Mouse (Mus musculus): ENCODE data around the gene Serpina1a.
"Not testable (repeated sequence)": the region's sequence is repeated elsewhere in the genome, so short reads cannot be mapped to it uniquely, and the experiment has no call there.

The Serpina1a gene

DNA sequence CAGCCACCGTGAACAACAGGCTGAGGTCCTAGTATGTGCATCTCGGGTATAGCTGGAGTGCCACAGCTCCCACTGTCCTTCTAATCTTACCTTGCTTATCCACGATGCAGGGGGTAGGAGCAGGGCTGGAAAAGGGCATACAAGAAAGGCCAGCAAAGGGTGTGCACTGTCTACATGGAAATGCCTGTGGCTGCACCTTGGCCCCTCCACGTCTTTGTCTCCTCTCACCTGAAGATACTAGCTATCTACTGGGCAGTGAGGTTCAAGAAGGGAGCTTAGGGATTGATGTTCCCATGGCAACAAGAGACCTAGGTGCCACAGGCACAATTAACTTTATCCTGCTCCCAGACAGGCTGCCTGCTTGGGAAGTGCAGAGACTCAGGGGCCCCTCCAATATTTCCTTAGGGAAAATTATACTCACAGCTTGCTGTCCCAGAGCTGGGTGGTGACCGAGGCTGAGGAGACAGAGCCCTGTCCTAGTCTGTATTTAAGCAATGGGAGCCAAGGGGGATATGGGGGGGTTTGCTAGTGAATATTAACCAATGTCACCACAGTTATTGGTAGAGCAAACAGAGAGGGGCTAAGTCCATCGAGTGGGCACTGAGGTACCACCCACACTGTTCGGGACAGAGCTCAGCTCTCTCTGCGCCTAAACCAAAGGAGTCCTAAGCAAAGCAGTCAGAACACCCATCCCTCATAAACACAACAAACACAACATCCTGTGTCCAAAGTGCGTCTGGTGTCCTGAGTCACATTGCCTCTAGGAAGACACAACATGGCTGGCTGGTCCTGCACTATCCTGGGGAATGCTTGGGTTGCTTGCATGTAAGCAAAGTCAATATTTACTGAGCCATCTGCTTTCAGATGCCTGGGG lies at the start of gene Serpina1a:
Serpina1a (minus strand) TSS at position 462 of the 874 bp plus-strand sequence.
- not testable (repeated sequence) for DNase-seq (ENCODE audit: low spot score)

DNA sequence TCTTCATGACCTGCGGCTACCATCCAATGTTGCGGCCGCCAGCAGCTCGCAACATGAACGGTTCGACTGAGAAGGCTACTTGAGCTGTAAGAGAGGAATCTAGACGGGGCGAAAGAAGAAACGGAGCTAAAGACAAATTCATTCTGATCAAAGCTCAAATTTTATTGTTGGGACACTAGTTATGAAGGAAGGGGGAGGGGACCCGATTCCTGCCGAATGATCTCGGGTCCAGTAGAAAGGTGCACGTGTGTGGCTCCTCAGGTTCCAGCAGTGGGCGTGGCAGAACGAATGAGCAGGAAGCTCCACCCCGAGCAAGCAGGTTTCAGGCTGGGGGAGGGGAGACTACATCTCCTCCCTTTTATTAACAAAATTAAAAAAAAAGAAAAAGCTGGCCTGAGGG lies 45.8 kb upstream of the Serpina1a start:
- DNase-seq (ENCODE audit: low spot score): not testable (repeated sequence)

DNA sequence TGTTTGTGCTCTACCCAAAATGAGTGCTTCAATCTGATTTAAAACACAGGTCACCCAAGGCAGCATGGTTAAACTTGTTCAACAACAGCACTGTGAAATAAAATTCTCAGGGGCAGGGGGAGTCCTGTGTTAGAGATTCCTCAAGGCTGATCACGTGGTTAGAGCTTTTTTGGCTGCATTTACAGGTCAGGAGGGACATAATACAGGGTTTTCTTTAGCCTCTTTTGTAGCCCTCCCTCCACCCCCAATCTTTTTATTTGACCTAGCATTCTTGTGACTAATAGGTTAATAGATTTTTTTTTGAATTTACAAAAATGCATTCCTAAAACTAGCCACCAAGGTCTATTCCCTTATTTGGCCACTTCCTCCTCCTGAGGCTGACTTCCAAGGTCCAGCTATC lies 44.4 kb upstream of the Serpina1a start:
- DNase-seq (ENCODE audit: low spot score): not testable (repeated sequence)

DNA sequence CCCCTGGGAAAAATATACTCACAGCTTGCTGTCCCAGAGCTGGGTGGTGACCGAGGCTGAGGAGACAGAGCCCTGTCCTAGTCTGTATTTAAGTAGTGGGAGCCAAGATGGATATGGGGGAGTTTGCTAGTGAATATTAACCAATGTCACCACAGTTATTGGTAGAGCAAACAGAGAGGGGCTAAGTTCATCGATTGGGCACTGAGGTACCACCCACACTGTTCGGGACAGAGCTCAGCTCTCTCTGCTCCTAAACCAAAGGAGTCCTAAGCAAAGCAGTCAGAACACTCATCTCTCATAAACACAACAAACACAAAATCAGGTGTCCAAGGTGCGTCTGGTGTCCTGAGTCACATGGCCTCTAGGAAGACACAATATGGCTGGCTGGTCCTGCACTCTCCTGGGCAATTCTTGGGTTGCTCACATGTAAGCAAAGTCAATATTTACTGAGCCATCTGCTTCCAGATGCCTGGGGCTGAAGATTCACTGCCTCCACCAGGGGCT lies 41.5 kb upstream of the Serpina1a start, which contains the start of gene Serpina1c:
Serpina1c (minus strand) TSS at position 51 of the 504 bp plus-strand sequence.
- not testable (repeated sequence) for DNase-seq (ENCODE audit: low spot score)

DNA sequence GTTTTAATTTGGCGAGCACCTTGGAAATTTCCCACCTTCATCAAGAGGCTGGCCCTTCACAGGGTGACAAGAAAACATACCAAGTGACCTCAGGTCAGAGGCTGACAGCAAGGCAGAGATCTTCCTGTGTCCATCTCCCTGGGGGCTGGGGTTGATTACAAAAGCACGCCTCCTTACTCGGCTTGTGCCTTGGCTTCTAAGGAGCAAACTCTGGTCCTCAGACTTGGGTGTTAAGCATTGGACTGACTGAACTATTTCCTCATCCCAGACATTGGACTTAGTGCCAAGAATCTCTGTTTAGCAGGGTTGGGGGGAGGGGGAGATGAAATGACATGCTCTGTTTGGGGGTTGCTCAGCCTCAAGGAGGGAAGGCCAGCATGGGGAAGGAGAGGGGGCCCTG lies 38.6 kb upstream of the Serpina1a start:
- not testable (repeated sequence) for DNase-seq (ENCODE audit: low spot score)

DNA sequence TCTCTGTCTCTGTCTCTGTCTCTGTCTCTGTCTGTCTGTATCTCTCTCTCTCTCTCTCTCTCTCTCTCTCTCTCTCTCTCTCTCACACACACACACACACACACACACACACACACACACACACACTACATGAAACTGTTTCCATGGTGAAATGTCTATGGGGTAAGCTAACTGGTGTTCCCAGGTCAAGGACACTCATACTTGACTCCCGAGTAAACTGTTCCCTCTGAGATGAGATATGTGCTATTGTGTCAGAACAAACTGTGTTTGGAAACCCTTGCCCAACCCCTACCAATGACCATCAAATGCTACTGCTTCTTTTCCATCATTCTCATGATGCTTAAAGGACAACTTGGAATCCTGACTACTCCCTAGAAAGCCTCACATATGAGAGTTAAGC lies 3.5 kb upstream of the Serpina1a start:
- not testable (repeated sequence) for DNase-seq (ENCODE audit: low spot score)

DNA sequence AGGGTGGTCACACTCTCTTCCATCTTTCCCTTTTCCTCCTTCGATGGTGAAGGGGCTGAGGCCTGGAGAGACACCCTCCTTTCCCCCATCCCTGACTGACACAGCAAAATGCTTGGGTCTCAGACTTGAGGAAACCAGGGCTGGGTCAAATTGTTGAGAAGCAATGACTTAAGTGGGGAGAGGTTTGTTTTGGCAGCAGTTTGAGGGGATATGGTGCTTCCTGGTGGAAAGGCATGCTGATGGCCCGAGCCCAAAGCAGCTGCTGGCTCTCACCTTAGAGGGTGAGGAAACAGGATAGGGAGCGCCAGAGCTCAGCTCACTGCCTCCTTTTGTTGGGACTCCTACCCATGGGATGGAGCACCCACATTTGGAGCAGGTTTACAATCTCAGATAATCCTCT lies 2.4 kb downstream of the Serpina1a start:
- DNase-seq (ENCODE audit: low spot score): no peak

DNA sequence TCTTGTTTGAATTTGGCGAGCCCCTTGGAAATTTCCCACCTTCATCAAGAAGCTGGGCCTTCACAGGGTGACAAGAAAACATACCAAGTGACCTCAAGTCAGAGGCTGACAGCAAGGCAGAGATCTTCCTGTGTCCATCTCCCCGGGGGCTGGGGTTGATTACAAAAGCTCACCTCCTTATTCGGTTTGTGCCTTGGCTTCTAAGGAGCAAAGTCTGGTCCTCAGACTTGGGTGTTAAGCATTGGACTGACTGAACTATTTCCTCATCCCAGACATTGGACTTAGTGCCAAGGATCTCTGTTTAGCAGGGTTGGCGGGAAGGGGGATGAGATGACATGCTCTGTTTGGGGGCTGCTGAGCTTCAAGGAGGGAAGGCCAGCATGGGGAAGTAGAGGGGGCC lies 2.8 kb downstream of the Serpina1a start:
- DNase-seq (ENCODE audit: low spot score): not testable (repeated sequence)

DNA sequence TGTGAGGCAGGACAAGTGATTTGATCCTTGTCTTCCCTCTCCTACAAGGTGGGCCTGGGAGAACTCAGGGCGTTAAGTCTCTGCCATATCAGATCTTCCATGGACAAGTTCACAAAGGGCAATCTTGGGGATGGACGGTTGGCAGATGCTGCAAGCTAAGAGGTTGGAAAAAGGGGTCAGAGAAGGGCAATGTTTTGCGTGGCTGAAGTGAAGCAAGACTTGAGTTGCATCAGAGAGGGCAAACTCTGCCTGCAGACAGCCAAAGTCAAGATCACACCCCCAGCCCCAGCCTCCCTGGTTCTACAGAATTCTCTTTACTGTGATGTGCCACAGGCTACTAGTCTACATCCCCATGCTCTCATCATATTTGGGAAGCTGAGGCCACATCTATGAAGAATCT lies 3.8 kb downstream of the Serpina1a start:
- not testable (repeated sequence) for DNase-seq (ENCODE audit: low spot score)

DNA sequence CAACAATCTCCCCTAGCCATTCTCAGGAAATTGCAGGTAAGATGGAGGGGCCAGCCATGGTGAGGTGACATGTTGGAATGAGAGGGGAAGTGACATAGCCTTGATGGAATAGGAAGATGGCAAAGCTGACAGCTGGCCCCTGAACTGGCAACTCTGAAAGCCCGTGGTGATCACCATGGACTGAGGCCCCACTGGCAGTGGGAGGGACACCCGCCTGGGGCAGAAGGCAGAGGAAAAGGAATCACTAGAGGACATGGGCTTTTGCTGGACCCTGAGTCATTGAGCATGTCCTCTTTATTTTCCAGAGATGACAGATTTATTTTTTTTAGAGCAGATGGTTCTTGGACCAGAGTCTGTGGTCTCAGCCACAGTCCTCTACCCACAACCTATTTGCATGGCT lies 10.3 kb downstream of the Serpina1a start:
- not testable (repeated sequence) for DNase-seq (ENCODE audit: low spot score)

DNA sequence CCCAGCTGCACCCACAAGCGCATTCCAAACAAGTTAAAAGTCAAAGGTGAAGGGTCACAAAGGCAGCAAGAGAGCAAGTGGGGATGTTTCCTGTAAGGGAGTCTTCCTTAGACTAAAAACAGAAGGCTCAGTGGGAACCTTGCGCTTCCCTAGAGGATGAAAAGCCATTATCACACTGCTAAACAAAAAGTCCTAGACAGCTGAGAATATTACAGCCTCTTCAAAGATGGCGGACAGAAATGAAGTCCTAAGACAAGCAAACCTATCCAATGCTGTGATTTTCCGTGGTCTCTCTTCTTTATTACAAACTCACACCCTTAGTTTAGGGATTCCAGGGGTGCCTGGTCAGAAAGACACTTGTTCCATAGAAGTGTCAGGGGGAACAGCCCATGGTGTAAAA lies 33.1 kb downstream of the Serpina1a start, which contains the start of gene Serpina1b:
Serpina1b (minus strand) TSS at position 101 of the 400 bp plus-strand sequence.
- not testable (repeated sequence) for DNase-seq (ENCODE audit: low spot score)

DNA sequence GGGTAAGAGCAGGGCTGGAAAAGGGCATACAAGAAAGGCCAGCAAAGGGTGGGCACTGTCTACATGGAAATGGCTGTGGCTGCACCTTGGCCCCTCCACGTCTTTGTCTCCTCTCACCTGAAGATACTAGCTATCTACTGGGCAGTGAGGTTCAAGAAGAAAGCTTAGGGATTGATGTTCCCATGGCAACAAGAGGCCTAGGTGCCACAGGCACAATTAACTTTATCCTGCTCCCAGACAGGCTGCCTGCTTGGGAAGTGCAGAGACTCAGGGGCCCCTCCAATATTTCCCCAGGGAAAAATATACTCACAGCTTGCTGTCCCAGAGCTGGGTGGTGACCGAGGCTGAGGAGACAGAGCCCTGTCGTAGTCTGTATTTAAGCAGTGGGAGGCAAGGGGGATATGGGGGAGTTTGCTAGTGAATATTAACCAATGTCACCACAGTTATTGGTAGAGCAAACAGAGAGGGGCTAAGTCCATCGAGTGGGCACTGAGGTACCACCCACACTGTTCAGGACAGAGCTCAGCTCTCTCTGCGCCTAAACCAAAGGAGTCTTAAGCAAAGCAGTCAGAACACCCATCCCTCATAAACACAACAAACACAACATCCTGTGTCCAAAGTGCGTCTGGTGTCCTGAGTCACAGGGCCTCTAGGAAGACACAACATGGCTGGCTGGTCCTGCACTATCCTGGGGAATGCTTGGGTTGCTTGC lies 35.5 kb downstream of the Serpina1a start:
- not testable (repeated sequence) for DNase-seq (ENCODE audit: low spot score)

DNA sequence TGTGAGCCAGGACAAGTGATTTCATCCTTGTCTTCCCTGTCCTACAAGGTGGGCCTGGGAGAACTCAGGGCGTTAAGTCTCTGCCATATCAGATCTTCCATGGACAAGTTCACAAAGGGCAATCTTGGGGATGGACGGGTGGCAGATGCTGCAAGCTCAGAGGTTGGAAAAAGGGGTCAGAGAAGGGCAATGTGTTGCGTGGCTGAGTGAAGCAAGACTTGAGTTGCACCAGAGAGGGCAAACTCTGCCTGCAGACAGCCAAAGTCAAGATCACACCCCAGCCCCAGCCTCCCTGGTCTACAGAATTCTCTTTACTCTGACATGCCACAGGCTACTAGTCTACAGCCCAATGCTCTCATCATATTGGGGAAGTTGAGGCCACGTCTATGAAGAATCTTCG lies 39.5 kb downstream of the Serpina1a start:
- not testable (repeated sequence) for DNase-seq (ENCODE audit: low spot score)

Measured in urinary bladder, postnatal 14 days (tissue).